In the genomic region with DNA sequence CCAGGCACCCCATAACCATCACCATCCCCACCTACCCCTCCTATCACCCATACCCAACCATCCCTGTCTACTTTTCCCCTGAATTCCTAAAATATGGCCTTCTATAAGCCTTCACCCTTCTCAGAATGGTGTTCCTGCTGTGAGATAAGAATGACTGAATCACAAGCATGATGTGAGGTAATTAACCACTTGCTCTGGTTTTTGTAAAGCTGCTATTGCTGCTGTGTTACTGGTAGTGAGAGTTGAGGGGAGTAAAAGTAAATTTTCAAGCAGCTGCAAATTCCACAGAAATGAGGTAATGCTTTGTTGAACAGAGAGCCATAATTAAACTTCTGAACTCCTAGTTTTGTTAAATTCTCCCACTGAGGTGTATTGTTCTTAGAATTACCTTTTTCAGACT, we compare ENCODE assay signal across 21 mouse cellular contexts. TPM values are rescaled to one million over a fixed set of nuclear protein-coding genes. Genes with fewer than 3 reads are reported as not detected.
DNase-seq lines count a peak whose midpoint lies in the region; ATAC-seq and TF ChIP-seq lines count a peak whose summit lies in the region.
"Had no signal": no experiment of that assay in that cellular context is flagged by ENCODE, and none has a peak within 500 bp of the region (broad histone marks: within the 10 kb centered on the region; RNA-seq: fewer than 3 reads in every experiment).

No protein-coding gene starts in this region.

- H3K27ac ChIP-seq in embryonic facial prominence, embryonic 11.5 days (replicated peaks; ENCODE audit: low read depth, low read length) = no peak overlapping the region
- no peak overlapping the region for H3K27ac ChIP-seq in embryonic facial prominence, embryonic 10.5 days (replicated peaks)
- no peak overlapping the region for H3K27ac ChIP-seq in lung, embryonic 14.5 days (ENCODE audit: low read depth)
- H3K27ac ChIP-seq in embryonic facial prominence, embryonic 14.5 days (replicated peaks; ENCODE audit: low read depth, low read length) = no peak overlapping the region
- H3K27ac ChIP-seq: embryonic facial prominence, embryonic 12.5 days; gastrocnemius, adult 2 months had no signal

- no peak overlapping the region for H3K4me3 ChIP-seq in embryonic facial prominence, embryonic 11.5 days (ENCODE audit: low read depth, low read length)
- H3K4me3 ChIP-seq in embryonic facial prominence, embryonic 10.5 days = no peak overlapping the region
- H3K4me3 ChIP-seq in lung, embryonic 14.5 days (ENCODE audit: low read depth, low read length) = no peak overlapping the region
- no peak overlapping the region for H3K4me3 ChIP-seq in embryonic facial prominence, embryonic 14.5 days (ENCODE audit: low read depth, low read length)
- H3K4me3 ChIP-seq: embryonic facial prominence, embryonic 12.5 days; gastrocnemius, adult 2 months; heart, embryonic 12.5 days had no signal

- ATAC-seq in embryonic facial prominence, embryonic 11.5 days (replicated peaks; ENCODE audit: insufficient number of reproducible peaks, low FRiP score, low TSS enrichment, low read depth) = no peak
- no peak; the same call in 1 of the 2 replicates for ATAC-seq in lung, embryonic 14.5 days (ENCODE audit: insufficient read depth)
- ATAC-seq in embryonic facial prominence, embryonic 14.5 days (ENCODE audit: low read depth) = peak; percentile 26; the same call in 1 of the 2 replicates
- no peak for ATAC-seq in erythroblast, adult 5-6 weeks (replicated peaks; ENCODE audit: low FRiP score, poor library complexity, severe bottlenecking)
- ATAC-seq: forebrain, embryonic 16.5 days; hindbrain, embryonic 16.5 days; inflammation-experienced regulatory T-cells, adult 6 months; intestine, postnatal 0 days had no signal

- no peak for TF ChIP-seq CTCF in lung, embryonic 14.5 days (IDR thresholded peaks at IDR 0.05; ENCODE audit: low read depth)

- peak; percentile 4 for DNase-seq in embryonic facial prominence, embryonic 11.5 days (ENCODE audit: low spot score)
- no peak for DNase-seq in embryonic facial prominence, embryonic 10.5 days (ENCODE audit: low spot score)
- peak; percentile 26 for DNase-seq in lung, embryonic 14.5 days
- DNase-seq in lung, adult 18-20 months = no peak
- DNase-seq in embryonic facial prominence, embryonic 14.5 days (ENCODE audit: low spot score) = peak; percentile 26
- no peak for DNase-seq in right cerebral cortex, postnatal 25 days
- DNase-seq: adrenal gland, postnatal 10 days; cerebellum, adult 11-12 months; cerebellum, adult 9-10 months; cerebellum, postnatal 25 days; gastrocnemius, adult 2 months; gastrocnemius, postnatal 25 days; heart, postnatal 36 days had no signal

- no peaks in the 10 kb centered on the region for H3K27me3 ChIP-seq in embryonic facial prominence, embryonic 11.5 days (ENCODE audit: control insufficient read depth, insufficient read depth, low read length)
- H3K27me3 ChIP-seq in embryonic facial prominence, embryonic 10.5 days (replicated peaks; ENCODE audit: low read depth, poor library complexity, severe bottlenecking) = no peaks in the 10 kb centered on the region
- H3K27me3 ChIP-seq in lung, embryonic 14.5 days (ENCODE audit: insufficient read depth, low read length) = no peaks in the 10 kb centered on the region
- H3K27me3 ChIP-seq in embryonic facial prominence, embryonic 14.5 days (replicated peaks; ENCODE audit: control insufficient read depth, insufficient read depth, low read length) = no peaks in the 10 kb centered on the region
- H3K27me3 ChIP-seq: CH12.LX; embryonic facial prominence, embryonic 12.5 days; heart, embryonic 12.5 days had no signal

- no peak overlapping the region for H3K4me2 ChIP-seq in embryonic facial prominence, embryonic 11.5 days (ENCODE audit: low read depth, low read length)
- no peak overlapping the region for H3K4me2 ChIP-seq in lung, embryonic 14.5 days
- no peak overlapping the region for H3K4me2 ChIP-seq in embryonic facial prominence, embryonic 14.5 days (ENCODE audit: low read depth, low read length)
- H3K4me2 ChIP-seq: embryonic facial prominence, embryonic 12.5 days; heart, embryonic 12.5 days had no signal

- H3K9ac ChIP-seq in embryonic facial prominence, embryonic 11.5 days (replicated peaks; ENCODE audit: low read length) = no peak overlapping the region
- no peak overlapping the region for H3K9ac ChIP-seq in lung, embryonic 14.5 days
- H3K9ac ChIP-seq in embryonic facial prominence, embryonic 14.5 days (ENCODE audit: low read depth, low read length) = no peak overlapping the region
- H3K9ac ChIP-seq: embryonic facial prominence, embryonic 12.5 days; heart, embryonic 12.5 days had no signal

- no peaks in the 10 kb centered on the region for H3K4me1 ChIP-seq in embryonic facial prominence, embryonic 11.5 days (ENCODE audit: control insufficient read depth, insufficient read depth, low read length)
- no peaks in the 10 kb centered on the region for H3K4me1 ChIP-seq in embryonic facial prominence, embryonic 10.5 days
- no peaks in the 10 kb centered on the region for H3K4me1 ChIP-seq in lung, embryonic 14.5 days (ENCODE audit: insufficient read depth)
- H3K4me1 ChIP-seq in embryonic facial prominence, embryonic 14.5 days (ENCODE audit: control insufficient read depth, insufficient read depth, low read length) = no peaks in the 10 kb centered on the region
- H3K4me1 ChIP-seq: embryonic facial prominence, embryonic 12.5 days; heart, embryonic 12.5 days had no signal

- no peaks in the 10 kb centered on the region for H3K36me3 ChIP-seq in embryonic facial prominence, embryonic 11.5 days (replicated peaks; ENCODE audit: control insufficient read depth, insufficient read depth, low read depth, low read length)
- no peaks in the 10 kb centered on the region for H3K36me3 ChIP-seq in embryonic facial prominence, embryonic 10.5 days (replicated peaks)
- H3K36me3 ChIP-seq in lung, embryonic 14.5 days (ENCODE audit: insufficient read depth) = no peaks in the 10 kb centered on the region
- no peaks in the 10 kb centered on the region for H3K36me3 ChIP-seq in embryonic facial prominence, embryonic 14.5 days (ENCODE audit: control insufficient read depth, insufficient read depth, low read length)
- H3K36me3 ChIP-seq: embryonic facial prominence, embryonic 12.5 days; heart, embryonic 12.5 days had no signal

- no peaks in the 10 kb centered on the region for H3K9me3 ChIP-seq in embryonic facial prominence, embryonic 11.5 days (replicated peaks; ENCODE audit: control insufficient read depth, low read length)
- no peaks in the 10 kb centered on the region for H3K9me3 ChIP-seq in embryonic facial prominence, embryonic 10.5 days
- no peaks in the 10 kb centered on the region for H3K9me3 ChIP-seq in lung, embryonic 14.5 days (ENCODE audit: low read depth, low read length)
- no peaks in the 10 kb centered on the region for H3K9me3 ChIP-seq in embryonic facial prominence, embryonic 14.5 days (ENCODE audit: control insufficient read depth, low read length)
- H3K9me3 ChIP-seq: embryonic facial prominence, embryonic 12.5 days had no signal

RNA-seq across cellular contexts. Expression of a gene that starts 48.2 kb away (rescaled TPM):
- 10.4 and 12.3 TPM in 2 replicates for polyA plus RNA-seq in embryonic facial prominence, embryonic 11.5 days (2014; fragmentation: Nextera tagmentation; extraction: Ambion mirVana)
- polyA plus RNA-seq in embryonic facial prominence, embryonic 10.5 days (2016; fragmentation: Nextera tagmentation; extraction: Ambion mirVana) = 8.0 and 8.3 TPM in 2 replicates
- 13.8 and 15.3 TPM in 2 replicates for polyA plus RNA-seq in lung, embryonic 14.5 days (2014; fragmentation: Nextera tagmentation; extraction: Ambion mirVana)
- 14.1 and 14.2 TPM in 2 replicates for polyA plus RNA-seq in embryonic facial prominence, embryonic 14.5 days (2014; fragmentation: Nextera tagmentation; extraction: Ambion mirVana)
- total RNA-seq in erythroblast, adult 5-6 weeks (2015; ENCODE audit: low replicate concordance) = 8.6 and 10.0 TPM in 2 replicates
- 8.3 and 8.9 TPM in 2 replicates for total RNA-seq in erythroblast, adult 5-6 weeks (2017; ENCODE audit: low replicate concordance)

Comparison
In these comparisons a context has a peak if more than half of its experiments do, and no peak if none do; other contexts are left out.
1. DNase-seq: peak in embryonic facial prominence, embryonic 11.5 days (single experiment), lung, embryonic 14.5 days (single experiment) and embryonic facial prominence, embryonic 14.5 days (single experiment); none in embryonic facial prominence, embryonic 10.5 days (single experiment), lung, adult 18-20 months (0 of 2) and right cerebral cortex, postnatal 25 days (single experiment).